Mouse (Mus musculus): ENCODE measurements around the gene Entpd2. TPM values are rescaled to one million over a fixed set of nuclear protein-coding genes. Genes with fewer than 3 reads are reported as not detected.
A peak's percentile ranks its signal among the peaks of the same experiment; 100 is the strongest.
"Not testable (repeated sequence)": the region's sequence is repeated elsewhere in the genome, so short reads cannot be mapped to it uniquely, and the experiment has no call there.

Gene Entpd2
- total RNA-seq, 2 experiments from 2014 or later = 12.2 to 15.6 TPM

GRCm38 (mm10) chr2:25376589-25376988 is 19.1 kb upstream of the Entpd2 start:
- intact Hi-C loops (cut with DNase I) = no loop called here

GRCm38 (mm10) chr2:25384492-25384891 is 11.2 kb upstream of the Entpd2 start:
- intact Hi-C loops (cut with DNase I) = no loop called here
- no peak for DNase-seq (ENCODE audit: extremely low spot score in 1 of 2, low spot score in 2 of 2)

More at GRCm38 (mm10) chr2:25376589-25376988, 19.1 kb upstream of the Entpd2 start:
- DNase-seq (ENCODE audit: extremely low spot score in 1 of 2, low spot score in 2 of 2) = no peak

GRCm38 (mm10) chr2:25391266-25391665 is 4.4 kb upstream of the Entpd2 start:
- DNase-seq (ENCODE audit: extremely low spot score in 1 of 2, low spot score in 2 of 2) = no peak
- intact Hi-C loops (cut with DNase I) = no loop called here

GRCm38 (mm10) chr2:25394281-25395221 is 1.1 kb upstream of the Entpd2 start:
- DNase-seq (ENCODE audit: extremely low spot score in 1 of 2, low spot score in 2 of 2) = peak; percentile 64 to 67
- intact Hi-C loops (cut with DNase I) = loop anchor here (2.0 kb wide), 1 partner anchor 16 kb away; no protein-coding TSS in a partner anchor

GRCm38 (mm10) chr2:25396597-25396983 is 916 bp downstream of the Entpd2 start:
- DNase-seq (ENCODE audit: extremely low spot score in 1 of 2, low spot score in 2 of 2) = no peak
- intact Hi-C loops (cut with DNase I) = no loop called here

GRCm38 (mm10) chr2:25397010-25397409 is 1.3 kb downstream of the Entpd2 start:
- intact Hi-C loops (cut with DNase I) = no loop called here
- DNase-seq (ENCODE audit: extremely low spot score in 1 of 2, low spot score in 2 of 2) = no peak

GRCm38 (mm10) chr2:25398065-25398464 is 2.4 kb downstream of the Entpd2 start:
- DNase-seq (ENCODE audit: extremely low spot score in 1 of 2, low spot score in 2 of 2) = no peak
- intact Hi-C loops (cut with DNase I) = no loop called here

GRCm38 (mm10) chr2:25399051-25399450 is 3.4 kb downstream of the Entpd2 start, which contains the start of gene Npdc1:
Gene Npdc1 (plus strand): TSS chr2:25399351.
- intact Hi-C loops (cut with DNase I) = no loop called here

GRCm38 (mm10) chr2:25400291-25400690 is 4.6 kb downstream of the Entpd2 start:
- no peak for DNase-seq (ENCODE audit: extremely low spot score in 1 of 2, low spot score in 2 of 2)
- intact Hi-C loops (cut with DNase I) = no loop called here

More at GRCm38 (mm10) chr2:25399051-25399450, 3.4 kb downstream of the Entpd2 start, which contains the start of gene Npdc1:
- DNase-seq (ENCODE audit: extremely low spot score in 1 of 2, low spot score in 2 of 2) = no peak

GRCm38 (mm10) chr2:25400764-25401163 is 5.1 kb downstream of the Entpd2 start:
- DNase-seq (ENCODE audit: extremely low spot score in 1 of 2, low spot score in 2 of 2) = peak in 1 of 2 experiments; percentile 67
- intact Hi-C loops (cut with DNase I) = no loop called here

- intact Hi-C loops (cut with DNase I) = no loop called here
- peak; percentile 62 to 87 for DNase-seq (ENCODE audit: extremely low spot score in 1 of 2, low spot score in 2 of 2)
Measured at GRCm38 (mm10) chr2:25402377-25402971, 6.8 kb downstream of the Entpd2 start.

- intact Hi-C loops (cut with DNase I) = no loop called here
- DNase-seq (ENCODE audit: extremely low spot score in 1 of 2, low spot score in 2 of 2) = peak; percentile 90 to 91
Measured at GRCm38 (mm10) chr2:25402972-25403601, 7.4 kb downstream of the Entpd2 start.

GRCm38 (mm10) chr2:25403994-25404393 is 8.3 kb downstream of the Entpd2 start:
- no peak for DNase-seq (ENCODE audit: extremely low spot score in 1 of 2, low spot score in 2 of 2)

GRCm38 (mm10) chr2:25408908-25409307 is 13.2 kb downstream of the Entpd2 start:
- intact Hi-C loops (cut with DNase I) = no loop called here

More at GRCm38 (mm10) chr2:25403994-25404393, 8.3 kb downstream of the Entpd2 start:
- intact Hi-C loops (cut with DNase I) = no loop called here

GRCm38 (mm10) chr2:25413436-25413835 is 17.8 kb downstream of the Entpd2 start:
- intact Hi-C loops (cut with DNase I); DNase-seq (ENCODE audit: extremely low spot score in 1 of 2, low spot score in 2 of 2): not testable (repeated sequence)

More at GRCm38 (mm10) chr2:25408908-25409307, 13.2 kb downstream of the Entpd2 start:
- peak in 1 of 2 experiments; percentile 17 for DNase-seq (ENCODE audit: extremely low spot score in 1 of 2, low spot score in 2 of 2)

GRCm38 (mm10) chr2:25417426-25417825 is 21.8 kb downstream of the Entpd2 start:
- intact Hi-C loops (cut with DNase I) = no loop called here
- DNase-seq (ENCODE audit: extremely low spot score in 1 of 2, low spot score in 2 of 2) = no peak

- intact Hi-C loops (cut with DNase I) = loop anchor here (5.0 kb wide), 1 partner anchor 75 kb away; no protein-coding TSS in a partner anchor
- DNase-seq (ENCODE audit: extremely low spot score in 1 of 2, low spot score in 2 of 2) = no peak
Measured at GRCm38 (mm10) chr2:25421896-25422295, 26.2 kb downstream of the Entpd2 start.

GRCm38 (mm10) chr2:25422587-25423410 is 27.1 kb downstream of the Entpd2 start, which contains the start of gene Fut7:
Gene Fut7 (plus strand): TSS chr2:25423267.
- intact Hi-C loops (cut with DNase I) = loop anchor here (5.0 kb wide), 1 partner anchor 75 kb away; no protein-coding TSS in a partner anchor
- DNase-seq (ENCODE audit: extremely low spot score in 1 of 2, low spot score in 2 of 2) = no peak

Measured in left cerebral cortex, postnatal 10 days (tissue).